Mouse (Mus musculus): ENCODE results near the gene Rps6ka2. TPM values are rescaled to one million over a fixed set of nuclear protein-coding genes. Genes with fewer than 3 reads are reported as not detected.
"Not testable (repeated sequence)": the region's sequence is repeated elsewhere in the genome, so short reads cannot be mapped to it uniquely, and the experiment has no call there.

Rps6ka2 gene
- 35.9 and 37.5 TPM in 2 replicates for polyA plus RNA-seq (2015; fragmentation: Nextera tagmentation; extraction: Ambion mirVana)

GRCm38 (mm10) chr17:7169627-7170303 is at the start of gene Rps6ka2:
Gene Rps6ka2, plus strand, starts transcription at chr17:7170115.
- no peaks in the 10 kb centered on the region for H3K9me3 ChIP-seq

GRCm38 (mm10) chr17:7120835-7121234 is 49.1 kb upstream of the Rps6ka2 start:
- 80% methylated on average over 3 of the region's 3 CpGs for WGBS
- H3K4me2 ChIP-seq = not testable (repeated sequence)

More at GRCm38 (mm10) chr17:7169627-7170303, at the start of gene Rps6ka2:
- H3K27me3 ChIP-seq (replicated peaks) = no peaks in the 10 kb centered on the region
- peak within 1 kb of the TSS; percentile 79 for H3K4me2 ChIP-seq
- WGBS = under 1% methylated on average over 56 of the region's 56 CpGs
- H3K9ac ChIP-seq = peak within 1 kb of the TSS; percentile 90
- H3K27ac ChIP-seq (replicated peaks) = peak within 1 kb of the TSS; percentile 92
- H3K4me3 ChIP-seq = peak within 1 kb of the TSS; percentile 82
- peak; percentile 96 for ATAC-seq (ENCODE audit: extremely low read depth, insufficient number of reproducible peaks, low FRiP score, low TSS enrichment)
- no peaks in the 10 kb centered on the region for H3K36me3 ChIP-seq
- peaks cover 50% of the 10 kb centered on the region for H3K4me1 ChIP-seq

GRCm38 (mm10) chr17:7122554-7122953 is 47.4 kb upstream of the Rps6ka2 start:
- not testable (repeated sequence) for H3K9ac ChIP-seq; H3K4me2 ChIP-seq; H3K27me3 ChIP-seq (replicated peaks); H3K36me3 ChIP-seq; ATAC-seq (ENCODE audit: extremely low read depth, insufficient number of reproducible peaks, low FRiP score, low TSS enrichment); H3K9me3 ChIP-seq; H3K4me3 ChIP-seq; H3K27ac ChIP-seq (replicated peaks); H3K4me1 ChIP-seq
- 65% methylated on average over 11 of the region's 11 CpGs for WGBS

More at GRCm38 (mm10) chr17:7120835-7121234, 49.1 kb upstream of the Rps6ka2 start:
- not testable (repeated sequence) for H3K27me3 ChIP-seq (replicated peaks); H3K9me3 ChIP-seq; H3K9ac ChIP-seq; H3K4me1 ChIP-seq; H3K36me3 ChIP-seq; ATAC-seq (ENCODE audit: extremely low read depth, insufficient number of reproducible peaks, low FRiP score, low TSS enrichment); H3K27ac ChIP-seq (replicated peaks); H3K4me3 ChIP-seq

- not testable (repeated sequence) for H3K36me3 ChIP-seq; H3K9me3 ChIP-seq; H3K9ac ChIP-seq; ATAC-seq (ENCODE audit: extremely low read depth, insufficient number of reproducible peaks, low FRiP score, low TSS enrichment); H3K4me2 ChIP-seq; H3K27ac ChIP-seq (replicated peaks); H3K4me1 ChIP-seq; H3K27me3 ChIP-seq (replicated peaks); H3K4me3 ChIP-seq
- WGBS = 70% methylated on average over 7 of the region's 10 CpGs
Observed at GRCm38 (mm10) chr17:7126475-7126874, 43.4 kb upstream of the Rps6ka2 start.

GRCm38 (mm10) chr17:7134002-7134401 is 35.9 kb upstream of the Rps6ka2 start:
- H3K36me3 ChIP-seq; H3K4me2 ChIP-seq; H3K27me3 ChIP-seq (replicated peaks); H3K9me3 ChIP-seq; ATAC-seq (ENCODE audit: extremely low read depth, insufficient number of reproducible peaks, low FRiP score, low TSS enrichment); H3K27ac ChIP-seq (replicated peaks); H3K4me3 ChIP-seq; H3K4me1 ChIP-seq; H3K9ac ChIP-seq: not testable (repeated sequence)
- no CpG with 5 or more reads among the region's 7 CpGs for WGBS

- not testable (repeated sequence) for H3K36me3 ChIP-seq; H3K9ac ChIP-seq; H3K4me2 ChIP-seq; H3K27me3 ChIP-seq (replicated peaks); H3K4me1 ChIP-seq; H3K9me3 ChIP-seq; ATAC-seq (ENCODE audit: extremely low read depth, insufficient number of reproducible peaks, low FRiP score, low TSS enrichment); H3K27ac ChIP-seq (replicated peaks); H3K4me3 ChIP-seq
- 86% methylated on average over 7 of the region's 8 CpGs for WGBS
Observed at GRCm38 (mm10) chr17:7135277-7135676, 34.6 kb upstream of the Rps6ka2 start.

- ATAC-seq (ENCODE audit: extremely low read depth, insufficient number of reproducible peaks, low FRiP score, low TSS enrichment) = no peak
- H3K36me3 ChIP-seq = no peaks in the 10 kb centered on the region
- H3K4me1 ChIP-seq = peaks cover 12% of the 10 kb centered on the region
- 0 out of 2 replicates have a peak, but pooled peaks cover 3% of the 10 kb centered on the region for H3K27me3 ChIP-seq (replicated peaks)
- WGBS = 66% methylated on average over 21 of the region's 21 CpGs
- H3K27ac ChIP-seq (replicated peaks) = no peak overlapping the region; the same call in 1 of the 2 replicates
- H3K4me3 ChIP-seq = no peak overlapping the region
- H3K9ac ChIP-seq = no peak overlapping the region
- no peaks in the 10 kb centered on the region for H3K9me3 ChIP-seq
- no peak overlapping the region for H3K4me2 ChIP-seq
Observed at GRCm38 (mm10) chr17:7138186-7138925, 31.6 kb upstream of the Rps6ka2 start.

GRCm38 (mm10) chr17:7140399-7141174 is 29.3 kb upstream of the Rps6ka2 start:
- Histone ChIP-seq H3K4me2 (no peak overlapping the region), H3K4me1 (peaks cover 32% of the 10 kb centered on the region), H3K27ac (replicated peaks) (no peak overlapping the region), H3K9me3 (no peaks in the 10 kb centered on the region), H3K36me3 (no peaks in the 10 kb centered on the region), H3K27me3 (replicated peaks) (0 out of 2 replicates have a peak, but pooled peaks cover 3% of the 10 kb centered on the region), H3K9ac (no peak overlapping the region), H3K4me3 (no peak overlapping the region)
- ATAC-seq (ENCODE audit: extremely low read depth, insufficient number of reproducible peaks, low FRiP score, low TSS enrichment) = no peak
- WGBS = 79% methylated on average over 10 of the region's 10 CpGs

- H3K9me3 ChIP-seq = no peaks in the 10 kb centered on the region
- WGBS = 39% methylated on average over 4 of the region's 4 CpGs
- no peak overlapping the region for H3K4me3 ChIP-seq
- H3K4me2 ChIP-seq = no peak overlapping the region
- H3K27ac ChIP-seq (replicated peaks) = no peak overlapping the region
- 0 out of 2 replicates have a peak, but pooled peaks cover 3% of the 10 kb centered on the region for H3K27me3 ChIP-seq (replicated peaks)
- no peaks in the 10 kb centered on the region for H3K36me3 ChIP-seq
- no peak for ATAC-seq (ENCODE audit: extremely low read depth, insufficient number of reproducible peaks, low FRiP score, low TSS enrichment)
- H3K4me1 ChIP-seq = peaks cover 40% of the 10 kb centered on the region
- no peak overlapping the region for H3K9ac ChIP-seq
Observed at GRCm38 (mm10) chr17:7142367-7142766, 27.5 kb upstream of the Rps6ka2 start.

GRCm38 (mm10) chr17:7143885-7144518 is 25.9 kb upstream of the Rps6ka2 start:
- Histone ChIP-seq H3K9me3 (no peaks in the 10 kb centered on the region), H3K4me2 (no peak overlapping the region), H3K4me1 (peaks cover 42% of the 10 kb centered on the region), H3K27me3 (replicated peaks) (0 out of 2 replicates have a peak, but pooled peaks cover 3% of the 10 kb centered on the region), H3K27ac (replicated peaks) (peak overlapping the region; percentile 70), H3K36me3 (no peaks in the 10 kb centered on the region), H3K9ac (no peak overlapping the region; the same call in 1 of the 2 replicates), H3K4me3 (no peak overlapping the region)
- 20% methylated on average over 7 of the region's 7 CpGs for WGBS
- no peak for ATAC-seq (ENCODE audit: extremely low read depth, insufficient number of reproducible peaks, low FRiP score, low TSS enrichment)
